Mouse (Mus musculus): ENCODE measurements around the gene Maneal. TPM values are rescaled to one million over a fixed set of nuclear protein-coding genes. Genes with fewer than 3 reads are reported as not detected.

Maneal gene
- total and polyA plus RNA-seq, 3 experiments: 0.08 TPM; not detected in 2

- no peak for DNase-seq (ENCODE audit: extremely low read depth)
- H3K9me3 ChIP-seq (replicated peaks; ENCODE audit: low read length): peaks cover 12% of the 10 kb centered on the region
- H3K79me2 ChIP-seq (replicated peaks; ENCODE audit: control insufficient read depth, extremely low read depth, insufficient read depth, poor library complexity, severe bottlenecking): no peaks in the 10 kb centered on the region
- no peak overlapping the region for H3K4me3 ChIP-seq (replicated peaks in 1 of 3; ENCODE audit: low read depth in 2 of 3, low read length in 2 of 3, poor library complexity in 1 of 3)
- H3K27ac ChIP-seq (ENCODE audit: insufficient read depth, low read depth): no peak overlapping the region
- dilution Hi-C loops (cut with MboI; ENCODE audit: extremely low pct_ligation_motif_present, extremely low pct_unique_long_range_greater_than_20kb, low sequenced_read_pairs): no loop called here
- H3K4me1 ChIP-seq (ENCODE audit: control insufficient read depth in 1 of 2, insufficient read depth in 2 of 2): no peaks in the 10 kb centered on the region
- no peak overlapping the region for H3K4me2 ChIP-seq (ENCODE audit: insufficient read depth, low read depth, poor library complexity, severe bottlenecking)
- peaks cover 42% of the 10 kb centered on the region for H3K27me3 ChIP-seq (replicated peaks)
- in situ Hi-C loops (cut with MboI; ENCODE audit: low pct_ligation_motif_present, low pct_unique_long_range_greater_than_20kb, low sequenced_read_pairs): loop anchor here (10.0 kb wide), 1 partner anchor 51 kb away; the partner anchor contains the start of genes 1110065P20Rik and Yrdc
- H3K9ac ChIP-seq (ENCODE audit: insufficient read depth, low read depth): no peak overlapping the region
- TF ChIP-seq POLR2AphosphoS2 (IDR thresholded peaks at IDR 0.05; ENCODE audit: low read depth, low read length): no peak
- no peak for TF ChIP-seq E2F4 (IDR thresholded peaks at IDR 0.05; ENCODE audit: insufficient replicate concordance, low read depth, low read length)
- TF ChIP-seq PAX5 (IDR thresholded peaks at IDR 0.05; ENCODE audit: low read length): no peak
- TF ChIP-seq TBP (conservative IDR thresholded peaks at IDR 0.05; ENCODE audit: low read depth, low read length): no peak
- TF ChIP-seq RCOR1 (conservative IDR thresholded peaks at IDR 0.05; ENCODE audit: low read depth, low read length): no peak
- TF ChIP-seq CHD2 (IDR thresholded peaks at IDR 0.05; ENCODE audit: low read length): no peak
- TF ChIP-seq USF2 (conservative IDR thresholded peaks at IDR 0.05; ENCODE audit: low read depth, low read length): no peak
- no peak for TF ChIP-seq NRF1 (IDR thresholded peaks at IDR 0.05; ENCODE audit: low read depth, low read length)
- no peak for TF ChIP-seq MAFK (IDR thresholded peaks at IDR 0.05; ENCODE audit: insufficient replicate concordance, low read length)
- no peak for TF ChIP-seq MAX (IDR thresholded peaks at IDR 0.05; ENCODE audit: low read length)
- no peak for TF ChIP-seq IRF4 (IDR thresholded peaks at IDR 0.05; ENCODE audit: low read depth, low read length)
- H3K36me3 ChIP-seq (replicated peaks in 1 of 2; ENCODE audit: control insufficient read depth in 1 of 2, insufficient read depth in 1 of 2, low read length in 1 of 2): no peaks in the 10 kb centered on the region
Observed at GRCm38 (mm10) chr4:124905971-124906822, 44.2 kb upstream of the Maneal start.

- Histone ChIP-seq H3K27me3 (replicated peaks) (peaks cover 45% of the 10 kb centered on the region), H3K27ac (ENCODE audit: insufficient read depth, low read depth) (no peak overlapping the region), H3K4me2 (ENCODE audit: insufficient read depth, low read depth, poor library complexity, severe bottlenecking) (no peak overlapping the region), H3K79me2 (replicated peaks; ENCODE audit: control insufficient read depth, extremely low read depth, insufficient read depth, poor library complexity, severe bottlenecking) (no peaks in the 10 kb centered on the region), H3K9ac (ENCODE audit: insufficient read depth, low read depth) (no peak overlapping the region), H3K36me3 (replicated peaks in 1 of 2; ENCODE audit: control insufficient read depth in 1 of 2, insufficient read depth in 1 of 2, low read length in 1 of 2) (no peaks in the 10 kb centered on the region), H3K4me1 (ENCODE audit: control insufficient read depth in 1 of 2, insufficient read depth in 2 of 2) (no peaks in the 10 kb centered on the region), H3K9me3 (replicated peaks; ENCODE audit: low read length) (peaks cover 12% of the 10 kb centered on the region), H3K4me3 (replicated peaks in 1 of 3; ENCODE audit: low read depth in 2 of 3, low read length in 2 of 3, poor library complexity in 1 of 3) (no peak overlapping the region)
- TF ChIP-seq CTCF (conservative IDR thresholded peaks at IDR 0.05 in 1 of 2, IDR thresholded peaks at IDR 0.05 in 1 of 2; ENCODE audit: low read depth in 2 of 2, low read length in 2 of 2): peak in 1 of 2 experiments; percentile 38; a peak in 2 of 4 replicates
- peak; percentile 93 for TF ChIP-seq ZNF384 (IDR thresholded peaks at IDR 0.05; ENCODE audit: low read depth, low read length)
- no peak for TF ChIP-seq MAX (IDR thresholded peaks at IDR 0.05; ENCODE audit: low read length)
- in situ Hi-C loops (cut with MboI; ENCODE audit: low pct_ligation_motif_present, low pct_unique_long_range_greater_than_20kb, low sequenced_read_pairs) (loop anchor here (10.0 kb wide), 1 partner anchor 51 kb away; the partner anchor contains the start of genes 1110065P20Rik and Yrdc), dilution Hi-C loops (cut with MboI; ENCODE audit: extremely low pct_ligation_motif_present, extremely low pct_unique_long_range_greater_than_20kb, low sequenced_read_pairs) (no loop called here)
- peak; percentile 25 for DNase-seq (ENCODE audit: extremely low read depth)
Observed at GRCm38 (mm10) chr4:124905417-124905816, 43.4 kb upstream of the Maneal start.

Data from CH12.LX (cell line).